Mouse (Mus musculus): Measurements from ENCODE around the gene Fstl4. TPM values are rescaled to one million over a fixed set of nuclear protein-coding genes. Genes with fewer than 3 reads are reported as not detected.

Gene Fstl4
- total and polyA plus RNA-seq, 3 experiments, result not detected

GRCm38 (mm10) chr11:53109701-53110467 is 345.4 kb downstream of the Fstl4 start:
- Histone ChIP-seq H3K4me3 (ENCODE audit: control insufficient read depth in 1 of 2, insufficient read depth in 1 of 2, low read depth in 2 of 2, low read length in 2 of 2) (no peak overlapping the region), H3K79me2 (ENCODE audit: control insufficient read depth, insufficient read depth, low read length, poor library complexity) (no peaks in the 10 kb centered on the region), H3K27me3 (ENCODE audit: control insufficient read depth in 1 of 2, insufficient read depth in 2 of 2, low read length in 2 of 2) (no peaks in the 10 kb centered on the region; a peak in 1 of 4 replicates), H3K9me3 (replicated peaks; ENCODE audit: insufficient read depth, low read length) (no peaks in the 10 kb centered on the region), H3K36me3 (ENCODE audit: control insufficient read depth in 1 of 2, insufficient read depth in 2 of 2, low read length in 2 of 2) (no peaks in the 10 kb centered on the region), H3K4me1 (ENCODE audit: control insufficient read depth in 1 of 2, insufficient read depth in 2 of 2, low read length in 2 of 2) (no peaks in the 10 kb centered on the region), H3K9ac (ENCODE audit: control insufficient read depth, low read depth, low read length, poor library complexity, severe bottlenecking) (no peak overlapping the region), H3K27ac (ENCODE audit: control insufficient read depth, low read depth, low read length) (no peak overlapping the region)
- DNase-seq (ENCODE audit: low read depth, low spot score), result no peak
- TF ChIP-seq MXI1 (IDR thresholded peaks at IDR 0.05; ENCODE audit: low read depth, low read length), result no peak

- H3K4me1 ChIP-seq (ENCODE audit: control insufficient read depth in 1 of 2, insufficient read depth in 2 of 2, low read length in 2 of 2), result no peaks in the 10 kb centered on the region
- H3K79me2 ChIP-seq (ENCODE audit: control insufficient read depth, insufficient read depth, low read length, poor library complexity), result no peaks in the 10 kb centered on the region
- H3K27ac ChIP-seq (ENCODE audit: control insufficient read depth, low read depth, low read length), result no peak overlapping the region
- H3K9ac ChIP-seq (ENCODE audit: control insufficient read depth, low read depth, low read length, poor library complexity, severe bottlenecking), result no peak overlapping the region
- TF ChIP-seq POLR2AphosphoS5 (IDR thresholded peaks at IDR 0.05; ENCODE audit: borderline replicate concordance, low read depth, low read length), result no peak
- TF ChIP-seq MAFK (IDR thresholded peaks at IDR 0.05; ENCODE audit: borderline replicate concordance, low read depth, low read length), result no peak
- no peak for TF ChIP-seq TCF12 (IDR thresholded peaks at IDR 0.05; ENCODE audit: low read depth, low read length)
- TF ChIP-seq SMC3 (IDR thresholded peaks at IDR 0.05; ENCODE audit: low read depth, low read length), result no peak
- no peak for TF ChIP-seq CHD2 (IDR thresholded peaks at IDR 0.05; ENCODE audit: low read length)
- no peak for TF ChIP-seq KAT2A (conservative IDR thresholded peaks at IDR 0.05; ENCODE audit: low read depth, low read length)
- TF ChIP-seq JUND (IDR thresholded peaks at IDR 0.05; ENCODE audit: low read depth, low read length), result no peak
- TF ChIP-seq TBP (IDR thresholded peaks at IDR 0.05; ENCODE audit: low read depth, low read length), result no peak
- no peak for TF ChIP-seq UBTF (IDR thresholded peaks at IDR 0.05; ENCODE audit: borderline replicate concordance, insufficient read depth, low read depth, low read length)
- no peak for TF ChIP-seq ZC3H11A (IDR thresholded peaks at IDR 0.05; ENCODE audit: low read depth, low read length)
- no peak for TF ChIP-seq MYB (IDR thresholded peaks at IDR 0.05; ENCODE audit: low read depth, low read length)
- no peak for TF ChIP-seq NRF1 (IDR thresholded peaks at IDR 0.05; ENCODE audit: insufficient read depth, low read depth, low read length, poor library complexity, severe bottlenecking)
- no peak for TF ChIP-seq ZMIZ1 (IDR thresholded peaks at IDR 0.05; ENCODE audit: low read depth, low read length)
- TF ChIP-seq EP300 (IDR thresholded peaks at IDR 0.05; ENCODE audit: low read depth in 1 of 2, low read length in 2 of 2), result no peak
- TF ChIP-seq RCOR1 (IDR thresholded peaks at IDR 0.05; ENCODE audit: low read depth, low read length), result no peak
- TF ChIP-seq MXI1 (IDR thresholded peaks at IDR 0.05; ENCODE audit: low read depth, low read length), result no peak
- no peaks in the 10 kb centered on the region for H3K27me3 ChIP-seq (ENCODE audit: control insufficient read depth in 1 of 2, insufficient read depth in 2 of 2, low read length in 2 of 2)
- no peak for DNase-seq (ENCODE audit: low read depth, low spot score)
- no peaks in the 10 kb centered on the region for H3K36me3 ChIP-seq (ENCODE audit: control insufficient read depth in 1 of 2, insufficient read depth in 2 of 2, low read length in 2 of 2)
- no peaks in the 10 kb centered on the region for H3K9me3 ChIP-seq (replicated peaks; ENCODE audit: insufficient read depth, low read length)
- no peak overlapping the region for H3K4me3 ChIP-seq (ENCODE audit: control insufficient read depth in 1 of 2, insufficient read depth in 1 of 2, low read depth in 2 of 2, low read length in 2 of 2)
These were observed 351.3 kb downstream of the Fstl4 start for GRCm38 (mm10) chr11:53115711-53116110.

Measured in MEL (cell line).